Mouse (Mus musculus): Measurements from ENCODE around the gene Foxj3.

Gene Foxj3

DNA sequence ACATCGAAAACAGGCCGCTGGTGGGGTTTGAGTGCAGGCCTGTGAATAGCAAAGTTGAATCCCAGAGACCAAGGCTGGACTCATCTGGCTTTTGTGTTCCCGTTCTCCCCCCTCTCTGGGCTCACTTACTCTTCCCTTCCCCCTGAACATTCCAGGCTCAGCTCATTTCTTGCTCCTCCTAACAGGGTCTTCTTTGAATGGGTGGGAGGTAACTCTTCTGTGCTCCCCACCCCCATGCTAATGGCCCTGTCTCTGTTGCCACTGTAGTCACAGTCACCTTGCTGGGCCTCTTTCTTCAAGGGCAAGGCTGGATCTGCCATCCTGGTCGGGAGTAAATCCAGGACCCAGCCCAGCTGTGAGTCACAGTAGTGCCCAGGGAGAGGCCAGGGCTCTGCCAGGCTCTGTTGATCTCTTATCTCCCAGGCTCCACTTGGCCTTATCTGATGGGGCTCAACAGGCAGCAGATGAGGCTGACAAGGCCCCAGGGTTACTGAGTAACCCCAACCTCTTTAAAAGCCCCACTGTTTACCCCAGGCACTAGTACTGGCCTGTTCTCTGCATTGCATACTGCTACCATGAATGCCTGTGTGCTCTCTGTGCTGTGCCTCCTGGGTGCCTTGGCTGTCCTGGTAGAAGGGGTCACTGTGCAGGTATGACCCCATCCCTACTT lies 100.5 kb downstream of the Foxj3 start, which contains the start of gene Guca2a:
Gene Guca2a, plus strand, starts transcription at position 529 of the 670 bp plus-strand sequence.
- no peak for DNase-seq (ENCODE audit: extremely low spot score)

GRCm38 (mm10) chr4:119637946-119638345 lies 101.1 kb downstream of the Foxj3 start:
- DNase-seq (ENCODE audit: extremely low spot score): no peak

DNA sequence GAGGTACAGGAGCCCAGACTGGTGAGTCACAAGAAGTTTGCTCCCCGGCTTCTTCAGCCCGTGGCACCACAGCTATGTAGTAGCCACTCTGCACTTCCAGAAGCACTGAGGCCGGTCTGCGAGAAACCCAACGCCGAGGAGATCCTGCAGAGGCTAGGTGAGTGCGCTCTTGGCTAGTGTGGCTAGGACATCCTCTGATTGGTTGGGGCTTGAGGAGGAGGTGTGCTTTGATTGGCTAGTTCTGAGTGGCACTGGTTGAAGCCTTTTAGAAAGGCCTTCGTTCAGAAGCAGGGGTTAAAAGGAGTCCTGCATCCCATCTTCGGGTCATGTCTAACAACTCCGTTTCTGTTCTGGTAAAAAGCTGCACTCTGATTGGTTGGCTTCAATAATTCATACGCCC lies 101.9 kb downstream of the Foxj3 start:
- DNase-seq (ENCODE audit: extremely low spot score): no peak

DNA sequence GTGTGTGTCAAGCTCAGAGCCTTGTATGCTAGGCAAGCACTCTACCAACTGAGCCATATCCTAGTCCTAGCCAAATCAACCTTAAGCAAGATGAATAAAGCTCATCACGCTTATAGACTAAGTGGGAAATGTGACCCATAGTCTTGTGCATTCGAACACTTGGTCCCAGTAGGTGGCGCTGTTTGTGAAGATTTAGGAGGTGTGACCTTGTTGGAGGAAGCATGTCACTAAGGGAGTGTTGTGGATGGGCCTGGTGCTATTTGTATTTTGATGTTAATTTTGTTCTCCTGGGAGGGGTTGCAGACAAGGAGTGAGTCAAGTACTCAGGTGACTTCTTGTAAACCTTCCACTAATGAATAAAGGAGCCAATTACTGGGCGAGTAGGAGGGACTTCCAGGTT lies 105.9 kb downstream of the Foxj3 start:
- DNase-seq (ENCODE audit: extremely low spot score): no peak

DNA sequence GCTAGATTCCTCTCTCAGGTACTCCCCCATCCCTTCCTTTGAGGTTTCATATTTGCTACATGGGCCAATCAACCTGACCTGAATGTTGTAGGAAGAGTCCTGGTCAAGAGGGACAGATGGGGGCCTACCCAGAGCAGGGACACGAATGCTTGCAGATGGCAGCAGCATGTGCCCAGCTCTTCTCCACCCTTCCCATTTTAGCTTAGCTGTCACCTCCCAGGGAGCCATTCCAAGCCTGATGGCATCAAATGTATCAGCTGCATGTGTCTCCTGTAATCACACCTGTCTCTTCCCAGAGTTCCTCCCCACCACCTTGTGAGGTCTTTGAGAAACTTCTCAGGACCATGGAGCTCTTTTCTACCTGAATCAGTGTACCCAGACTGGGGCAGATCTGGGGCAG lies 120.2 kb downstream of the Foxj3 start:
- no peak for DNase-seq (ENCODE audit: extremely low spot score)

- DNase-seq (ENCODE audit: extremely low spot score): no peak
Observed at GRCm38 (mm10) chr4:119658246-119658645, 121.4 kb downstream of the Foxj3 start.

- DNase-seq (ENCODE audit: extremely low spot score): no peak
Observed at GRCm38 (mm10) chr4:119658731-119659130, 121.9 kb downstream of the Foxj3 start, which contains the start of gene Guca2b. Guca2b (minus strand) TSS chr4:119658954.

GRCm38 (mm10) chr4:119660007-119660406 lies 123.2 kb downstream of the Foxj3 start:
- no peak for DNase-seq (ENCODE audit: extremely low spot score)

DNA sequence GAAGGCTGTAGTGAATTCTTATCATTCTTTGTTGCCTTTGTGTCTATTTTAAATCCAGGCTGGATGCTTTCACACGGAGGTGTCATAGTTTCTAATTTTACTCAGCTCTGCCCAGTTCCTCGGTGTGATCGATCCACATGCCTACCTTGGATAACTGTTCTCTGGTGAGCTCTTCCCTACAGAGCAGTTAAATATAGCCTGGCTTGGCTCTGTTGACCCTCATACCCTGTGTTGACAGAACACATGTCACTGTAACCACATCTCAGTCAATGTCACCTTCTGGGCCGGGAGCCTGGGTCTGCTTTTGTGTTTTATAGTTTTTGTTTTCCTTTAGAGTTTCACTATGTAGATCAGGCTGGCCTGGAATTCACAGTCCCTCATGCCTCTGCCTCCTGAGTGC lies 125.3 kb downstream of the Foxj3 start:
- no peak for DNase-seq (ENCODE audit: extremely low spot score)

GRCm38 (mm10) chr4:119662976-119663375 lies 126.2 kb downstream of the Foxj3 start:
- DNase-seq (ENCODE audit: extremely low spot score): no peak

DNA sequence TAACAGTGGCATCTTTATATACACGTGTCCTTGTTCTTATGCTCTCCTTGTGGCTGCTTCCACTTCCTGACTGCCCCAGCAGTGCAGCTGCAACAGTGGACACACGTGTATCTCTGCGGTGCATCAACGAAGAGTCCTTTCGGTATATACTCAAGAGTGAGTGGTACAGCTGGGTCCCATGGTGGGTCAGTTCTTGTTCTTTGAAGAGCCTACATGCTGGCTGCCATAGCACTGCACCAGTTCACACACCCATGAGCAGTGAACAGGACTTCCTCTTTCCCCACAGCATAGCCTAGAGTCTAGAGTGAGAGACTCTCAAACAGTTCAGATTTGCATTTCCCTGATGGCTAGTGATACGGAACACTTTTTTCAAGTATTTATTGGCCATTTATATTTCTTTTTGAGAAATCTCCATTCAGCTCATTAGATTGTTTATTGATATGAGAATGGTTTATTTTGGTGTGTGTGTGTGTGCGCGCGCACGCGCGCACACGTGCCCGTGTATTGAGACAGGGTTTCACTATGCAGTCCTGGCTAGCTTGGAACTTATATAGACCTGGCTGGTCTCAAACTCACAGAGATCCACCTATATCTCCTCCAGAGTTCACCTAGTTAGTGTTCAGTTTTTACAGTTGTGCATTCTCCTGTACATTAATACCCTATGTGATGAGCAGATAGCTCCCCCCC lies 126.7 kb downstream of the Foxj3 start:
- DNase-seq (ENCODE audit: extremely low spot score): no peak

DNA sequence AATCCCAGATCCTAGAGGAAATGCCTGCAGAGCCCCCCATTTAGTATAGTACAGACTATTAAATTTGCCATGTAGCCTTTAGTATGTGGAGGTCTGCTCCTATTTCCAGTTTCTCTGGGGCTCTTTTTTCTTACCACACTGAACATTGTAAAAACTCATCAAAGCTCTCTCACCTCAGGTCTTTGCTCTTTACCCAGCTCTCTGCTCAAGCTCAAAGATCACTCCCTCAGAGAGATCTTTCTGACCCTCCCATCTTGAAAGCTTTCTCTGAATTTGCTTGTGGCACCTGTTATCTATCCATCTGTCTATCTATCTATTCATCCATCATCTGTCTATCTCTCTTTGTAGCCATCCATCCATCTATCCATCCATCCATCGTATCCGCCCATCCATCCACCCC lies 128.4 kb downstream of the Foxj3 start:
- DNase-seq (ENCODE audit: extremely low spot score): no peak

- no peak for DNase-seq (ENCODE audit: extremely low spot score)
Observed at GRCm38 (mm10) chr4:119666116-119666515, 129.3 kb downstream of the Foxj3 start.

- DNase-seq (ENCODE audit: extremely low spot score): peak; percentile 56
Observed at GRCm38 (mm10) chr4:119667454-119667853, 130.7 kb downstream of the Foxj3 start.

DNA sequence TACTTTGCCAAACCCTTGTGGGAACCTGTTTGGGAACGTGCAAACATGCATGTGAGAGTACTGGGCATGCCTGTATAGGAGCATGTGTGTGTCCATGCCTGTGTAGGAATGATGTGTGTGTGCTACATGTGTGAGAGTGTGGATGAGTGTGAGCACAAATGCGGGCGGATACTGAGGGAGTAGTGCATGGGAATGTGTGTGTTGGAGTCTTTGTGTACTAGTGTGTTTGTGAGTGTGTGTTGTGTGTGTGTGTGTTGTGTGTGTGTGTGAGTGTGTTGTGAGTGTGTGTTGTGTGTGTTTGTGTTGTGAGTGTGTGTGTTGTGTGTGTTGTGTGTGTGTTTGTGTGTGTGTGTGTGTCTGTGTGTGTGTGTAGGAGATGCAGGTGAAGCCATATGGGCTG lies 131.4 kb downstream of the Foxj3 start:
- no peak for DNase-seq (ENCODE audit: extremely low spot score)

DNA sequence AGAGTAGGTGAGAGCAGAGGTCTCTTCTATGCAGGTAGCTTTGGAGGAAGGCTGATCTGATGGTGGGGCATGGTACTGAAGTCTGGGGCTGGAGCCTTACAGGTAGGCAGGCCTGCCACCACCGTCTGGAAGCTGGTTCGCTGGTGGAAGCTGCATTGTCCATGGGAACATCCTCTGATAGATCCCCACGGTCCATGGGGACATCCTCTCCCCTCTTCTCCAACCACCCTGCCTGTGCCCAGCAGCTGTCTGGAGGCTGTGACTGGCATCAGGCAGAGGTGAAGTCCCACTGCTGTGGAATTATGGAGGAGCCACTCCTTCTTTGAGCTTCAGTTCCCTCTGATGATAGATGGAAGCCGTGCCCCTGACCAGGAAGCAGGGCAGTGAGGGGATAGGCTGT lies 131.8 kb downstream of the Foxj3 start:
- DNase-seq (ENCODE audit: extremely low spot score): no peak

- DNase-seq (ENCODE audit: extremely low spot score): no peak
Observed at GRCm38 (mm10) chr4:119669356-119670209, 132.8 kb downstream of the Foxj3 start.

- no peak for DNase-seq (ENCODE audit: extremely low spot score)
Observed at GRCm38 (mm10) chr4:119670210-119670555, 133.4 kb downstream of the Foxj3 start.

DNA sequence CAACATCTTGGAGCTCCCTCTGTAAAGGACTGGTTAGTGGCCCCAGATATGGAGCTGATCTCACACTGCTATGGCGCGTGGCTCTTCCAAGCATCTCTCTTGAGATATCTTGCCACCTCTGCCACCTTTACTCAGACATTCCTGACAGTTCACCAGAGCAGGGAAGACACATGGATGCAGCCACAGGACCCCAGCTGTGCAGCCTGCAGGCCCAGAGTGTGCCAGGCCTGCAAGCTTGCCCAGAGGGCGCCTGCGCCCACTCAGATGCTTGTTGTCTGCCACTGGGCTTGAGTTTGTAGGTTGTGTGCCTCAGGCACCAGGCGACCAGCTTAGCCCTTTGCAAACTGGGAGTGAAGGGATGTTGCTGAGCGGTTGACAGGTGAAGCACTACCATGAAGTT lies 133.9 kb downstream of the Foxj3 start:
- DNase-seq (ENCODE audit: extremely low spot score): no peak

DNA sequence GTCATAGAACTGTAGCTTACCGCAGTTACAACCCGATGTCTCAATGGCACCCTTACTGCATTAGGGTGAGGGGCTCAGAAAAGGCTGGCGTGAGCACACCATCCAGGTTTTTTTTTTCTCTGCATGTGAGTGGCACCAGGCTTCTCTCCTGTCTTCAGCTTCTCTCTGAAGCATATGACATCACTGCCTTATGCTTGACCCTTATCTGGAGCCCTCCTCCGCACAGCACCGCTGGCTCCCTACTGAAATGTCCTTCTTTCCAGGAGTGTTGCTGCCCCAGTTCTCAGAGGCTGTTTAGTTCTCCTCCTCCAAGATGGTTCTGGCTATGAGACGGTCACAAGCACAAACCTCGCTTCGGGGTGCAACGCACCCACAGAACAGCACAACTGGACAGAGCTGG lies 134.4 kb downstream of the Foxj3 start:
- no peak for DNase-seq (ENCODE audit: extremely low spot score)

DNA sequence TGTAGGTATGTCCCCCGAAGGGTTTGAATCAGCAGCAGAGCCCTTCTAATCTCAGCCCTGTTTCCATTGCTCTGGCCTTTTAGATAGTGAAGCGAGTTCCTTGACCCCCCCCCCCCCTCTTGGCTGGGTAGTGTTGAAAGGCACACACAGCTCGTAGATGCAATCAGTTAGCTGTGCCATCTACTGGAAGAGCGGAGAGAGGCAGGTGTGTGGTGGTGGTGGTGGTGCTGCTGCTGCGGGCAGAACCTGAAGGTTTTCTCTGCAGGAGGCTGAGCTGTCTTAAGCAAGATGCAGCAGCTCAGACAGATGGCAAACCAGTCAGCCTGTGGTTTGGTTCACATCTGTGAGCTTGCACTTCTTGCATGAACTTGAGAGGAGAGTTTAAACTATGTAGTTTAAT lies 135.9 kb downstream of the Foxj3 start:
- no peak for DNase-seq (ENCODE audit: extremely low spot score)

Measured in embryo, embryonic 9.5 days (tissue).